Mouse (Mus musculus) Patski (cell line): ENCODE results near the gene Bcl11a. TPM values are rescaled to one million over a fixed set of nuclear protein-coding genes. Genes with fewer than 3 reads are reported as not detected.

ENCODE experiments used
- ATAC-seq: fragments of 100-300 bp; one replicate; pipeline ENCODE4 v1.8.0; 2021
- CTCF ChIA-PET: fragments of 350-600 bp; sonication (Branson Sonifier 250); formaldehyde crosslinking; loops from one replicate; lab custom pipeline; 2022; ENCODE audit warnings: inconsistent platforms; lab: Charles Lee
- POLR2A ChIA-PET: fragments of 350-600 bp; sonication (Branson Sonifier 250); formaldehyde crosslinking; loops from one replicate; lab custom pipeline; 2022; ENCODE audit warnings: antibody characterized with exemption, inconsistent platforms; lab: Charles Lee
- DNase-seq: peaks from one replicate; pipeline ENCODE4 v3.0.0-alpha.2; 2011; ENCODE audit warnings: low read depth, low spot score
- H3K27me3 ChIP-seq: fragments of 371-371 bp; one replicate; pipeline ENCODE4 v1.5.1; 2021
- CTCF ChIP-seq: fragments of 100-300 bp; IDR thresholded peaks from one replicate; pipeline ENCODE4 v1.5.1; 2021
- in situ Hi-C: fragments of 300-500 bp; cut with MboI; formaldehyde crosslinking; loops from 3 replicates; pipeline ENCODE4 v1.11.1; 2018; ENCODE audit warnings: low pct_unique_long_range_greater_than_20kb, mixed read lengths
- polyA plus RNA-seq: library from polyadenylated mRNA; unstranded; gene quantifications from one replicate; pipeline ENCODE4 v1.2.3, GENCODE M21; 2021

Bcl11a gene
- polyA plus RNA-seq, 1 experiment from 2014 or later, result not detected

DNA sequence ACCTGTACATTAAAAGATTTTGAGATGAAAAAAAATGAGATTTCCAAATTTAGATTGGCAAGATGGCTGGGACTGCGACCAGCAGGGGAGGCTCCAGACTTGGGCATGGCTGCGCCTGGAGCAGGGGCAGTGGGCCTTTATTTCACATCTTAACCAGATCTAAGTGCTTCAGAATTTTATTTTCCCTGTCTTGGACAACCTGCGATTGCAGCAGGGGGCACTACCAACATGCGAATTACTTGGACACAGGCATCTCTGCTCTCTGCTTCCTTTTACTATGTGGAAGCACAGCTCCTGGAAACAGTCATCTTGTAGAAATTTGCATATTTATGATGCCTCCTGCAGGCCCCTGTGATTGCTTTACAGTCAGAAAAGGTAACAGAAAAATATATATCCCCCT lies 12.5 kb upstream of the Bcl11a start:
- in situ Hi-C loops, result no loop called here
- ChIA-PET CTCF (no interaction called here), POLR2A (interaction anchor here (0.7 kb wide), 1 partner anchor 1781 kb away, joined by 3 read pairs; no protein-coding TSS in a partner anchor)
- DNase-seq, result no peak
- peaks cover 86% of the 10 kb centered on the region for H3K27me3 ChIP-seq
- ATAC-seq, result no peak
- TF ChIP-seq CTCF, result peak; percentile 19

DNA sequence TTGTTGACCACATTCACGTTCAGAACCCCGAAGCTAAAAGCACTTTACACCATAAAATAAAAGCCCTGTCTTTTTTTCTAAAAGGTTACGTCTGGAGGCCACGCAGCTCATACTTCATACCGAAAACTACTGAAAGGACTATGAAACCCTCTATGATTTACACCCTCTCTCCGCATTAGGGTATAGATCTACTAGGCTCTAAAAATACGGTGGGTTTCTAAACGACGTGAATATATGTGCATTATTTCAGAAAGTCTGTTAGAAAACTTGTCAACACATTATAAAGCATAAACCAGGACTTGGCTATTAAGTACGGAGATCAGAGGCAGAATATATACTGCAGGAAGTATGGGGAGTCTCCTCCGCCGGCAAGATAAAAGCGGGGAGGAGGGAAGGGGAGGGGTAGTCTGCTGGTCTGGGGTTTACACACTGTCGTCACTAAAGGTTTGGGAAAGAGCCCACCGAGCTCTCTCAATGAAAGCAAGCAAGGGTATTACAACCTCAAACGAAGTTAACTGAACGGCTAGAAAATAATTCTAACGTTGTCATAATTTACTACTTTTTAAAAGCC lies 3.8 kb upstream of the Bcl11a start:
- CTCF ChIA-PET, result interaction anchor here (1.4 kb wide), 1 partner anchor 13 kb away, joined by 3 read pairs; no protein-coding TSS in a partner anchor
- ATAC-seq (no peak), DNase-seq (no peak)
- in situ Hi-C loops, result no loop called here
- peaks cover 83% of the 10 kb centered on the region for H3K27me3 ChIP-seq
- no peak for TF ChIP-seq CTCF
- POLR2A ChIA-PET, result no interaction called here

DNA sequence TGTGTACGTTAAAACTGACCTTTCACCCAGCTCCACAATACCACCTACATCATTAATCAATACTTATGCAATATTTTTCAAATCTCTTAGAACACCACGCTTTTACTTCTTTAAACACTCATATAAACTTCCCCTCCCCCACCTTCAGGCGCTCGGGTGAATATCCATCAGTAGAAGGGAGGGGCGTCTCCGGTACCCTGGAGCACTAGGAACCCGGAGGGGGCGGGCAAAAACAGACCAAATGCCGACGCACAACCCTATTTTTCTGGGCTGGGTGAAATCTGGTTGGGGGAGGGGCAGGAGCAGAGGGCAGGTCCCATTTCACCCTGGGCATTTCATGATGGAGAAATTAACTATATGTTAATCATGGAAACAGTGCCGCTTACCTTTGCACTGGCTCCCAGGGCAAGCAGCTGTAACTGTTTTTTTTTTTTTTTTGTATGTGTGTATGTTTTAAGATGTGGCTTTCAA lies 3.2 kb upstream of the Bcl11a start, which contains the start of gene A830031A19Rik:
TSS of gene A830031A19Rik (minus strand) at position 421 of the 471 bp plus-strand sequence.
- no peak for TF ChIP-seq CTCF
- CTCF ChIA-PET, result interaction anchor here (1.4 kb wide), 1 partner anchor 12 kb away, joined by 3 read pairs; no protein-coding TSS in a partner anchor
- in situ Hi-C loops, result no loop called here
- H3K27me3 ChIP-seq, result peaks cover 82% of the 10 kb centered on the region
- ATAC-seq (no peak), DNase-seq (no peak)
- POLR2A ChIA-PET, result no interaction called here

DNA sequence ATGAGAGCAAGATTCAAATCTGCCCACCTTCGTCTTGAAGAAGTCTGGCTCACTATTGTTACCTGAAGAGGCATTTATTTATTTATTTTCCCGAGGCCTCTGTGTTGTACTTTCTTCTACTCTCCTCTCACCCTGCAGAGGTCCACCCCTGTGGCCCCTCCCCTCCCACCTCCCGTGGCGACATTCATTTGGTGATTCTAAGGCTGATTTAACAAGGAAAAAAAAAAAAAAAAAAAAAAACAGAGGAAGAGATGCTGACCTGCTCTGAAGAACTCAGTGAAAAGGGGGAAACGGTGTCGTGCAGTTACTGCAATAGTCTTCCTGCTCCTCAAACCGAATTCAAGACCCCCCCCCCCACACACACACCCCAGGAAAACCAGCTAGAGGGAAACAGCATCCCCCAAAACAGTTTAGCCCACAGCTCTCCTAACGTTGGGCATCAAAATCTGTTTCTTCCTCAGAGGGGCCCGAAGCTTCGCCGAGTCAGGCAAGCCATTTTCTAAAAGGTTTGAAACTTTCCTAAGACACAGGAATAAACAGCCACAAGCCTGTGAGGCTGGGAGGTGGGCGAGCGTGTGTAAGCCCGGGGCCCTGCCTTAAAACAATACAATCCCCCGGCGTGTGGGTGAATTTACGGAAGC lies 2.2 kb upstream of the Bcl11a start:
- H3K27me3 ChIP-seq, result peaks cover 83% of the 10 kb centered on the region
- in situ Hi-C loops, result no loop called here
- DNase-seq (no peak), ATAC-seq (no peak)
- ChIA-PET CTCF (no interaction called here), POLR2A (no interaction called here)
- TF ChIP-seq CTCF, result no peak

DNA sequence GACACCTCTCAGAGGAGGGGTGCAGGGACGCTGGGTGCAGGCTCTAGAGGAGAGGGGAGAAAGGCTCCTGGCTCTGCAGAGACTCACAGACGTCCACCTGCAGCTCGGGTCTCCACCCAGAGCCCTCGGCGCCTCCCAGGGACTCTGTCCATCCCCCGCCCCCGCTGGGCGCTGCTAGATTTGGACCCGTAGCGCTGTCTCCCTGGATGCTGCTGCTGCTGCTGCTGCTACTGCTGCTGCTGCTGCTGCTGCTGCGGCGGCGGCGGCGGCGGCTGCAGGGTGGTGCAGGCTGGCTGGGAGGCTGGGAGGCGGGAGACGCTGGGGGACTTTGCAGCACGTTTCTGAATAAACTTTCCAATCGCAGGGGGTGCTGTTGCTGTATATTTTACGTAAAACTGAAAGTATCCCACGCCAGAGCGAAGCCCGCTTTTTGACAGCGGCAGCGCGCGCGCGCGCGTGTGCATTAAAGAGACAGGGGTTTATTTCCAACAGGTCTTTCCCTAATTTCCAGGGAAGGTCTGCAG lies 1.7 kb upstream of the Bcl11a start:
- no peak for TF ChIP-seq CTCF
- H3K27me3 ChIP-seq, result peaks cover 83% of the 10 kb centered on the region

DNA sequence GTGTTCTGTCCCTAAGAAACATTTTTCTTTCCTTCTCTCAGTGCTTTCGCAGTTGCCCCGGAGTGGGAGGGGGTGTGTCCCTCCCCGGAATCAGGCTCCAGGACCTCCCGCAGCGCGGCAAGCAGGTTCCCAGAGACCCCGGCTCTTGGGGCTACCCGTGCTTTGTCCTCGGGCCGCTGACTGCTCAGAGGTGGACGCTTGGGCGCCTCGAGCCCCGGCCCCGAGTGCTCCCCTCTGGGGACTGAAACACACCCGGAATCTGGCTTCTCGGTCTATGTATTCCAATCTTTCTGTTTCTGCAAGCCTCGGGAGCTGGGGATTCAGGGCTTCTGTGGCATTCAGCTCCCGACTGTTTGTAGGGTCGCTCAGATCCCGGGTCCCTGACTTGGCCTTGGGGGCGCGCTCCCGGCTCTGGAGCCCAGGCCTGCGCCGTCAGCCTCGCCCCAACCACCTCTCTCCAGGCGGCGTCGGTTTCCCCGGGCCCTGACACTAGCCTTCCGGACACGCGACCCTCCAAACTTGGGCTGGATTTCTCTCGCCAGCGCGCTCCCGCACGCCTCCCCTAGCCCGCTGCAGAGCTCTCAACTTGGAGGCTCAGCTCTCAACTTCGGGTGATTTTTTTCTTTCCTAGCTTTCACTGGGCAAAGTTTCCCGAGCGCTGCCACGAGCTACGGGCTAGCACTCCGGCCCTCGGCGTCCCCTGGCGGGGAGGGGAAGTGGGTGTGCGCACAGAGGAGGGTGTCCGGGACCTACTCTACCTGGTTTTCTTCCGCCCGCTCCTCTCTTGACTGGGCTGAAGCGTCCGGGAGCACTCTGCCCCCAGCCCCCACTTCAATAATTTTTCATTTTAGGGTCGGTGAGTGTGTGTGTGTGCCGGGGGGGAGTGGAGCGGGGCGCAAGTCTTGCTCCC lies 780 bp upstream of the Bcl11a start:
- ATAC-seq, result peak; percentile 19
- TF ChIP-seq CTCF, result no peak
- ChIA-PET CTCF (no interaction called here), POLR2A (no interaction called here)
- no peak for DNase-seq
- peaks cover 86% of the 10 kb centered on the region for H3K27me3 ChIP-seq
- in situ Hi-C loops, result no loop called here

More for the DNA sequence above, 1.7 kb upstream of the Bcl11a start:
- in situ Hi-C loops, result no loop called here
- POLR2A ChIA-PET, result no interaction called here
- CTCF ChIA-PET, result no interaction called here
- peak; percentile 38 for ATAC-seq
- DNase-seq, result no peak

DNA sequence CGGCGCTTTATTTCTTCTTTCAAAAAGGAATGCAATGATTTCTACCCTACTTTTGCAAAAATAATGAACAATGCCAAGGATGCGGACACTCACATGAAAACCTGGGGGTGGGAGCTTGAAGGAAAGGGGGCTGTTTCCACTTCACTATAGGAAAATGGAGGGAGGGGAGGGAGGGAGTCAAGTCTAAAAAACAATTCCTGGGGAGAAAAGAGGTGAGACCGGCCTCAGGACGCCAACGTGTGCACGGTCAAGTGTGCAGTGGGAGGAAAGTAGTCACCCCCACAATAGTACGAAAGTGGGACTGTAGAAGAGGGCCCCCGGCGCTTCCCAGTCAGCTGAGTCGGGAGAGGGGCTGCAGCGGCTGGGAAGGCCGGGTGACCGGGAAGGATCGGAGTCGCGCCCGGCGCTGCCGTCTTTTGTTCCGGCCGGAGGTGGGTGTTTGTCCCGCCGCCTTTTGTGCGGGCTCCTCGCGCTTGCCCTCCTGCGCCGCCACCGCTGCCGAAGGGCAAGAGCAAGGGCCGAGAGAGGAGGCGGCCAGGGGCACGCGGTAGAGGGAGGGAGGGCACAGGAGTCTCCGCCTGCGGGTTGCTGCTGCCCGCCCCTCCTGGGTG lies 955 bp downstream of the Bcl11a start:
- POLR2A ChIA-PET, result no interaction called here
- ATAC-seq, result no peak
- CTCF ChIA-PET, result no interaction called here
- no peak for TF ChIP-seq CTCF
- no peak for DNase-seq
- H3K27me3 ChIP-seq, result peaks cover 86% of the 10 kb centered on the region
- in situ Hi-C loops, result no loop called here

DNA sequence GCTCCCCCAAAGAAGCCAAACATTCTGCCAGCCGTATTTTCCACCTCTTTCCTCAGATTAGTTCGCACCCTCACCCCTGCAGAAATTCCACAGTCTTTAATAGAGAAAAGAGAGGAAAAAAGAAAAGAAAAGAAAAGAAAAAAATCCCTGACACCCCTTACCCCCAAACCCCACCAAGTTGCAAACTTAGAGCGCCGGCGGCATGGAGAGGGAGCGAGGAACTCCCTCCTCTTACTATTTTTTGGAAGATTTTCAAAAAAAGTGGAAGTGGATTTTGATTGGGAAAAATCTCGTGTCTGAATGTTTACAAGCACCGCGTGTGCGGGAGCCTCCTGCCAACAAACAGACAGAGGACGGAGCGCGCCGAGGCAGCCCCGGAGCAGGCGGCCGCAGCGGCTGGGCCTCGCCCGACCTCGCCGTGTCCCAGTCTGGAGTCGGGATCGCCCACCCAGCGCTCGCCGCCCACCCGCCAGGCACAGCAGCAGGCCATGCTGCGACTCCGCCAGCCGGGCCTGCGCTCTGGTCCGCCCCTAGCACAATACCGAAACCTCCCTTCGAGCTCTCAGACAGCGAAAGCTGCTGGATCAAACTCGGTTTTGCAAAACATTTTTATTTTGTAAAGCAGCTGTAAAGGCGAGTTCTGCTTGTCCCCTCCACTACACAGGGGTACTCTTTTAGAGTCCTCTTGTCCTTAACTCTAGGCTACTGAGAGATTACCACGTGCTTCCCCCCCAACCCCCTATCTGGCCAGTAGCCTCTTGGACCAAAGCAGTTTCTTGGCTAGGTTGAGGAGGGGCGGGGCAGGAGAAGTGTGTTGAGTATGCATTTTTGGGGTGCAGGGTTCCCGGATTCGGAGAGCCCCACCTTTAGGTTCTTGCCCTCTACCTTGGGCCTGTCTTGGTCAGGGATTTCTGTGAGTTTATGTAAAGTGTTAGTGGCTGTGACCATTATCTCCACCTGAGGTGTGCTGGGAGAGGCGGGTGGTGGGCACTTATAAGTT lies 1.8 kb downstream of the Bcl11a start:
- no peak for TF ChIP-seq CTCF
- H3K27me3 ChIP-seq, result peaks cover 86% of the 10 kb centered on the region

DNA sequence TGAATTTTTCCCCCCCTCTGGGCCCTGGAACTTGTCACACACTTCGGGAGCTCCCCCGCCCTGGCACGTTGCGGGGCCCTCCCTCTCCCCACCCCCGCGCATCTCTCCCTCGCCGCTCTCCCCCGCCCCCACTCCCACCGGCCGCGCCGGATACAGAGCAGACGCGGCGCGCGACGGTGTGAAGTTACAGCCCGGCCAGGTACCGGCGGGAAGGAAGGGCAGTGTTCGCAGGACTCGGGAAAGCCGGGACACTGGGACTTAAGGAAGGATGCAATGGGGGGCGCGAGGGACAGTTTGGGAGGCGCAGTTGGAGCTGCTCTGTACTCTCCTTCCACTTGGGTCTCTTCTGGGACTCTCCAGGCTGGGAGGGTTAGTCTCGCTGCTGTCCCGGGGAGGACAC lies 2.7 kb downstream of the Bcl11a start:
- H3K27me3 ChIP-seq, result peaks cover 86% of the 10 kb centered on the region
- CTCF ChIA-PET, result no interaction called here
- TF ChIP-seq CTCF, result no peak
- in situ Hi-C loops, result no loop called here
- POLR2A ChIA-PET, result no interaction called here
- no peak for DNase-seq
- no peak for ATAC-seq

More for the DNA sequence above, 1.8 kb downstream of the Bcl11a start:
- DNase-seq (no peak), ATAC-seq (no peak)
- CTCF ChIA-PET, result no interaction called here
- in situ Hi-C loops, result no loop called here
- POLR2A ChIA-PET, result no interaction called here
